Comparison of ENCODE assay signal across 16 mouse cellular contexts in genomic region chr11:35673050-35673449, GRCm38 (mm10).
A peak's percentile ranks its signal among the peaks of the same experiment; 100 is the strongest.
DNase-seq lines count a peak whose midpoint lies in the region; ATAC-seq and TF ChIP-seq lines count a peak whose summit lies in the region.
"Had no signal": no experiment of that assay in that cellular context is flagged by ENCODE, and none has a peak within 500 bp of the region (broad histone marks: within the 10 kb centered on the region; RNA-seq: fewer than 3 reads in every experiment).

No protein-coding gene starts in this region.

- H3K9ac ChIP-seq in forebrain, embryonic 14.5 days (ENCODE audit: low read length): no peak overlapping the region
- H3K9ac ChIP-seq in forebrain, embryonic 11.5 days (ENCODE audit: low read length): no peak overlapping the region
- H3K9ac ChIP-seq in midbrain, embryonic 13.5 days (replicated peaks): no peak overlapping the region
- H3K9ac ChIP-seq in midbrain, embryonic 16.5 days (ENCODE audit: low read depth, low read length): no peak overlapping the region
- no peak overlapping the region for H3K9ac ChIP-seq in heart, adult 2 months (ENCODE audit: low read depth, low read length)
- H3K9ac ChIP-seq: embryonic facial prominence, embryonic 15.5 days; heart, embryonic 12.5 days; limb, embryonic 15.5 days had no signal

- ATAC-seq in forebrain, embryonic 14.5 days: peak; percentile 79; the same call in 1 of the 2 replicates
- ATAC-seq in forebrain, embryonic 11.5 days (replicated peaks; ENCODE audit: low FRiP score): no peak
- ATAC-seq in midbrain, embryonic 13.5 days: 0 out of 2 replicates have a peak, but pooled peaks have one; percentile 49
- ATAC-seq in midbrain, embryonic 16.5 days: no peak

- no peaks in the 10 kb centered on the region for H3K4me1 ChIP-seq in forebrain, embryonic 14.5 days (ENCODE audit: control insufficient read depth, insufficient read depth, low read length)
- no peaks in the 10 kb centered on the region for H3K4me1 ChIP-seq in forebrain, embryonic 11.5 days (replicated peaks; ENCODE audit: control insufficient read depth, insufficient read depth, low read length)
- H3K4me1 ChIP-seq in midbrain, embryonic 13.5 days (replicated peaks): no peaks in the 10 kb centered on the region
- no peaks in the 10 kb centered on the region for H3K4me1 ChIP-seq in midbrain, embryonic 16.5 days (ENCODE audit: control insufficient read depth, insufficient read depth, low read length)
- H3K4me1 ChIP-seq in heart, adult 2 months (ENCODE audit: control insufficient read depth, insufficient read depth, low read length): no peaks in the 10 kb centered on the region
- H3K4me1 ChIP-seq: embryonic facial prominence, embryonic 15.5 days had no signal

- DNase-seq in forebrain, embryonic 14.5 days (ENCODE audit: low spot score): peak; percentile 69
- no peak for DNase-seq in forebrain, embryonic 11.5 days (ENCODE audit: low spot score)
- DNase-seq in brain, embryonic 14.5 days (ENCODE audit: low read depth): peak; percentile 81
- peak; percentile 27 for DNase-seq in kidney, adult 9 months
- no peak for DNase-seq in liver
- DNase-seq in heart, adult 2 months: no peak
- DNase-seq: adrenal gland, postnatal 10 days; B cell, adult 2 months; gastrocnemius, postnatal 36 days; lung, adult 2 months had no signal

- no peak for TF ChIP-seq POLR2A in brain, embryonic 14.5 days (IDR thresholded peaks at IDR 0.05; ENCODE audit: borderline replicate concordance, extremely low read depth, insufficient read depth, insufficient read length, poor library complexity, severe bottlenecking)
- TF ChIP-seq POLR2A in heart, adult 2 months (IDR thresholded peaks at IDR 0.05; ENCODE audit: insufficient read depth, low read depth, low read length): no peak

- no peak overlapping the region for H3K4me3 ChIP-seq in forebrain, embryonic 14.5 days (ENCODE audit: low read depth, low read length)
- no peak overlapping the region for H3K4me3 ChIP-seq in forebrain, embryonic 11.5 days (ENCODE audit: low read depth, low read length)
- H3K4me3 ChIP-seq in midbrain, embryonic 13.5 days (replicated peaks): no peak overlapping the region
- no peak overlapping the region for H3K4me3 ChIP-seq in midbrain, embryonic 16.5 days (ENCODE audit: low read depth, low read length)
- no peak overlapping the region for H3K4me3 ChIP-seq in heart, adult 2 months
- H3K4me3 ChIP-seq: embryonic facial prominence, embryonic 15.5 days; heart, embryonic 12.5 days; limb, embryonic 15.5 days had no signal

- H3K9me3 ChIP-seq in forebrain, embryonic 14.5 days (replicated peaks; ENCODE audit: control insufficient read depth, low read length): no peaks in the 10 kb centered on the region
- no peaks in the 10 kb centered on the region for H3K9me3 ChIP-seq in forebrain, embryonic 11.5 days (ENCODE audit: control insufficient read depth, low read length)
- no peaks in the 10 kb centered on the region for H3K9me3 ChIP-seq in midbrain, embryonic 13.5 days
- no peaks in the 10 kb centered on the region for H3K9me3 ChIP-seq in midbrain, embryonic 16.5 days (replicated peaks; ENCODE audit: control insufficient read depth, low read length, poor library complexity, severe bottlenecking)
- H3K9me3 ChIP-seq: embryonic facial prominence, embryonic 15.5 days; heart, embryonic 12.5 days; limb, embryonic 15.5 days had no signal

- no peaks in the 10 kb centered on the region for H3K36me3 ChIP-seq in forebrain, embryonic 14.5 days (ENCODE audit: control insufficient read depth, insufficient read depth, low read length)
- no peaks in the 10 kb centered on the region for H3K36me3 ChIP-seq in forebrain, embryonic 11.5 days (ENCODE audit: control insufficient read depth, insufficient read depth, low read length)
- H3K36me3 ChIP-seq in midbrain, embryonic 13.5 days: no peaks in the 10 kb centered on the region
- H3K36me3 ChIP-seq in midbrain, embryonic 16.5 days (ENCODE audit: control insufficient read depth, insufficient read depth, low read length): no peaks in the 10 kb centered on the region
- no peaks in the 10 kb centered on the region for H3K36me3 ChIP-seq in heart, adult 2 months (ENCODE audit: control insufficient read depth, insufficient read depth, low read length)
- H3K36me3 ChIP-seq: embryonic facial prominence, embryonic 15.5 days; heart, embryonic 12.5 days had no signal

- TF ChIP-seq EP300 in heart, adult 2 months (IDR thresholded peaks at IDR 0.05; ENCODE audit: insufficient read depth, low read depth, low read length): no peak

- no peak overlapping the region for H3K27ac ChIP-seq in forebrain, embryonic 14.5 days (ENCODE audit: low read depth, low read length)
- H3K27ac ChIP-seq in forebrain, embryonic 11.5 days (ENCODE audit: low read depth, low read length): no peak overlapping the region
- H3K27ac ChIP-seq in midbrain, embryonic 13.5 days: no peak overlapping the region
- no peak overlapping the region for H3K27ac ChIP-seq in midbrain, embryonic 16.5 days (ENCODE audit: low read length)
- no peak overlapping the region for H3K27ac ChIP-seq in heart, adult 2 months
- H3K27ac ChIP-seq: embryonic facial prominence, embryonic 15.5 days; limb, embryonic 15.5 days; macrophage had no signal

- H3K27me3 ChIP-seq in forebrain, embryonic 14.5 days (replicated peaks; ENCODE audit: control insufficient read depth, insufficient read depth, low read length): no peaks in the 10 kb centered on the region
- H3K27me3 ChIP-seq in forebrain, embryonic 11.5 days (ENCODE audit: control insufficient read depth, insufficient read depth, low read length): peaks cover 3% of the 10 kb centered on the region; the same call in 1 of the 2 replicates
- H3K27me3 ChIP-seq in midbrain, embryonic 13.5 days: peaks cover 22% of the 10 kb centered on the region
- H3K27me3 ChIP-seq in midbrain, embryonic 16.5 days (ENCODE audit: control insufficient read depth, insufficient read depth, low read depth, low read length): no peaks in the 10 kb centered on the region
- H3K27me3 ChIP-seq in heart, adult 2 months (ENCODE audit: control insufficient read depth, insufficient read depth, low read length): no peaks in the 10 kb centered on the region
- H3K27me3 ChIP-seq: embryonic facial prominence, embryonic 15.5 days; heart, embryonic 12.5 days; limb, embryonic 15.5 days had no signal

- no peak for TF ChIP-seq CTCF in brain, embryonic 14.5 days (IDR thresholded peaks at IDR 0.05; ENCODE audit: borderline replicate concordance, extremely low read depth, insufficient read depth, insufficient read length)
- TF ChIP-seq CTCF in heart, adult 2 months (IDR thresholded peaks at IDR 0.05): no peak

- 45% methylated on average over 7 of the region's 7 CpGs for WGBS in forebrain, embryonic 14.5 days
- WGBS in forebrain, embryonic 11.5 days: 90% methylated on average over 7 of the region's 7 CpGs
- WGBS in midbrain, embryonic 13.5 days: 75% methylated on average over 7 of the region's 7 CpGs
- WGBS in midbrain, embryonic 16.5 days: 72% methylated on average over 7 of the region's 7 CpGs
- WGBS in heart, adult 2 months: 92% methylated on average over 7 of the region's 7 CpGs

- no peak overlapping the region for H3K4me2 ChIP-seq in forebrain, embryonic 14.5 days (ENCODE audit: low read length)
- no peak overlapping the region for H3K4me2 ChIP-seq in forebrain, embryonic 11.5 days (ENCODE audit: low read depth, low read length, severe bottlenecking)
- H3K4me2 ChIP-seq in midbrain, embryonic 13.5 days (replicated peaks): no peak overlapping the region
- H3K4me2 ChIP-seq in midbrain, embryonic 16.5 days (ENCODE audit: low read length): no peak overlapping the region
- H3K4me2 ChIP-seq: embryonic facial prominence, embryonic 15.5 days; heart, embryonic 12.5 days; limb, embryonic 15.5 days had no signal

- H3K79me2 ChIP-seq in heart, adult 2 months (replicated peaks; ENCODE audit: control insufficient read depth, insufficient read depth, low read length): no peaks in the 10 kb centered on the region

- intact Hi-C loops in heart, adult 2 months (cut with DNase I): no loop called here

Comparison
In these comparisons a context has a peak if more than half of its experiments do, and no peak if none do; other contexts are left out.
1. ATAC-seq: peak in forebrain, embryonic 14.5 days (single experiment) and midbrain, embryonic 13.5 days (single experiment); none in forebrain, embryonic 11.5 days (single experiment) and midbrain, embryonic 16.5 days (single experiment).
2. DNase-seq: peak in forebrain, embryonic 14.5 days (single experiment), brain, embryonic 14.5 days (single experiment) and kidney, adult 9 months (single experiment); none in forebrain, embryonic 11.5 days (single experiment), liver (single experiment) and heart, adult 2 months (0 of 2).